Mouse (Mus musculus) lung, postnatal 0 days (tissue): Measurements from ENCODE around the gene Xntrpc.

ENCODE experiments used
- CTCF ChIP-seq: IDR thresholded peaks from 2 replicates; pipeline ENCODE4 v1.5.1; 2016; ENCODE audit warnings: antibody characterized with exemption, mild to moderate bottlenecking
- EP300 ChIP-seq: IDR thresholded peaks from 2 replicates; pipeline ENCODE4 v1.6.1; 2016; ENCODE audit warnings: antibody characterized with exemption, mild to moderate bottlenecking, control low read depth

DNA sequence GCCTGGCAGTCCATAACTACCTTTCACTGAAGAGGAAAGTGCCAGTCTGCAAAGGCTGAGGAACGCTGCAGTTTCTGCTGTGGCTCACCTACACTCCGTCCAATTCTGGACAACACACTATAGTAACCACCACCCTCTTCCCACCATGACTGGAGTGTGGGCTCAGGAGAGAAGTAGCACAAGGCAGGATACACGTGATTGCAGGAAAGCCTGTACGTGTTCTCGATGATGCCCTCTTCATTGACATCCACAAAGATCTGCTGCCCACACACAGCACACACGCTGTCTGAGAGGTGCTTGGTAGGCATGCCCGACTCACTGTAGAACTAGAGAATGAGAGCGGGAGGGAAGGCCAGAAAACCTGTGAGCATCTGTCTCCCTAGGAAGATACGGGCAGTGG lies 41.7 kb upstream of the Xntrpc start:
- TF ChIP-seq CTCF (no peak), EP300 (no peak)
